Mouse (Mus musculus) ES-E14 (cell line): ENCODE results near the gene Tenm3. TPM values are rescaled to one million over a fixed set of nuclear protein-coding genes. Genes with fewer than 3 reads are reported as not detected.

Experiments used
- DNase-seq: peaks from one replicate; pipeline ENCODE4 v3.0.0-alpha.2; 2013; ENCODE audit warnings: low read depth, low spot score
- H3K27ac ChIP-seq: 2 replicates; pipeline ENCODE4 v1.5.1; 2012; ENCODE audit warnings: low read depth, mild to moderate bottlenecking, low read length, moderate library complexity, mixed read lengths; ENCODE audit not compliant: poor library complexity, insufficient read depth, severe bottlenecking
- H3K36me3 ChIP-seq: 2 replicates; pipeline ENCODE4 v1.6.1; 2012; ENCODE audit warnings: mild to moderate bottlenecking, low read length, moderate library complexity, mixed read lengths; ENCODE audit not compliant: control insufficient read depth, poor library complexity, insufficient read depth, severe bottlenecking
- H3K4me1 ChIP-seq, 2 experiments: fragments of 150-350 bp in 1 of 2; sonication (generic) in 1 of 2; 2 replicates each; pipeline ENCODE4 v1.6.1; 2012; ENCODE audit warnings: low read length in 2 of 2, mild to moderate bottlenecking in 1 of 2, mixed read lengths in 1 of 2; ENCODE audit not compliant: control insufficient read depth in 2 of 2, insufficient read depth in 2 of 2, poor library complexity in 1 of 2
- H3K4me3 ChIP-seq, 2 experiments: fragments of 150-350 bp in 1 of 2; sonication (generic) in 1 of 2; 2 replicates each; pipeline ENCODE4 v1.5.1; 2012; ENCODE audit warnings: low read length in 2 of 2, low read depth in 1 of 2, mild to moderate bottlenecking in 1 of 2, mixed read lengths in 1 of 2; ENCODE audit not compliant: insufficient read depth in 1 of 2, poor library complexity in 1 of 2, severe bottlenecking in 1 of 2
- H3K9ac ChIP-seq: 2 replicates; pipeline ENCODE4 v1.6.1; 2012; ENCODE audit warnings: low read depth, mild to moderate bottlenecking, low read length, mixed read lengths; ENCODE audit not compliant: poor library complexity, insufficient read depth, severe bottlenecking
- H3K9me3 ChIP-seq: fragments of 150-350 bp; sonication (generic); 2 replicates; pipeline ENCODE4 v1.6.1; 2012; ENCODE audit warnings: low read depth, mild to moderate bottlenecking, low read length; ENCODE audit not compliant: control insufficient read depth, insufficient read depth
- CHD2 ChIP-seq: IDR thresholded peaks from 2 replicates; pipeline ENCODE4 v1.6.1; 2014; ENCODE audit warnings: mild to moderate bottlenecking, low read depth, low read length, inconsistent platforms
- HCFC1 ChIP-seq: IDR thresholded peaks from 2 replicates; pipeline ENCODE4 v1.6.1; 2012; ENCODE audit warnings: low read length, inconsistent platforms, borderline replicate concordance; ENCODE audit not compliant: insufficient read depth
- MAFK ChIP-seq: IDR thresholded peaks from 2 replicates; pipeline ENCODE4 v1.6.1; 2014; ENCODE audit warnings: mild to moderate bottlenecking, low read depth, low read length, inconsistent platforms; ENCODE audit not compliant: insufficient read depth
- ZC3H11A ChIP-seq: IDR thresholded peaks from 2 replicates; pipeline ENCODE4 v1.6.1; 2012; ENCODE audit warnings: low read depth, mild to moderate bottlenecking, inconsistent platforms, low read length, borderline replicate concordance
- ZNF384 ChIP-seq: IDR thresholded peaks from 2 replicates; pipeline ENCODE4 v1.6.1; 2012; ENCODE audit warnings: low read depth, low read length, inconsistent platforms
- in situ Hi-C, 2 experiments: fragments of 600-800 bp; cut with MboI; formaldehyde crosslinking; loops; one replicate each; pipeline ENCODE4 v1.15.1; 2025; ENCODE audit warnings: low sequenced_read_pairs in 2 of 2, inconsistent platforms in 1 of 2; ENCODE audit not compliant: unreplicated experiment in 2 of 2
- total RNA-seq: library from RNA; depleted of rRNA; stranded (reverse); fragments of 300-350 nt; gene quantifications from 2 replicates; pipeline ENCODE4 v1.2.3, GENCODE M21; 2012

The Tenm3 gene
- total RNA-seq, 1 experiment, result 33.5 TPM

GRCm38 (mm10) chr8:48774837-48775236 is 68.9 kb downstream of the Tenm3 start:
- DNase-seq, result no peak
- Histone ChIP-seq H3K36me3 (no peaks in the 10 kb centered on the region), H3K27ac (no peak overlapping the region), H3K9me3 (no peaks in the 10 kb centered on the region), H3K4me1 (no peaks in the 10 kb centered on the region), H3K9ac (no peak overlapping the region), H3K4me3 (no peak overlapping the region)
- in situ Hi-C loops, result no loop called here
- TF ChIP-seq HCFC1 (no peak), ZNF384 (no peak), MAFK (no peak), CHD2 (no peak), ZC3H11A (no peak)

- H3K4me1 ChIP-seq, result no peaks in the 10 kb centered on the region
- no peaks in the 10 kb centered on the region for H3K9me3 ChIP-seq
- no peak overlapping the region for H3K4me3 ChIP-seq
- no peaks in the 10 kb centered on the region for H3K36me3 ChIP-seq
- H3K27ac ChIP-seq, result no peak overlapping the region
- H3K9ac ChIP-seq, result no peak overlapping the region
- no peak for DNase-seq
- TF ChIP-seq ZC3H11A (no peak), ZNF384 (no peak), CHD2 (no peak), HCFC1 (no peak), MAFK (no peak)
- in situ Hi-C loops, result no loop called here
Observed at GRCm38 (mm10) chr8:48766545-48767234, 77.1 kb downstream of the Tenm3 start.

GRCm38 (mm10) chr8:48765212-48765611 is 78.5 kb downstream of the Tenm3 start:
- DNase-seq, result no peak
- H3K9me3 ChIP-seq, result no peaks in the 10 kb centered on the region
- no peak for TF ChIP-seq HCFC1
- TF ChIP-seq CHD2, result no peak
- no peak for TF ChIP-seq ZC3H11A
- no peak for TF ChIP-seq ZNF384
- no peak for TF ChIP-seq MAFK
- H3K4me1 ChIP-seq, result no peaks in the 10 kb centered on the region
- no peak overlapping the region for H3K4me3 ChIP-seq
- no peak overlapping the region for H3K9ac ChIP-seq
- no peak overlapping the region for H3K27ac ChIP-seq
- in situ Hi-C loops, result no loop called here
- no peaks in the 10 kb centered on the region for H3K36me3 ChIP-seq

GRCm38 (mm10) chr8:48764011-48764410 is 79.7 kb downstream of the Tenm3 start:
- H3K36me3 ChIP-seq, result no peaks in the 10 kb centered on the region
- in situ Hi-C loops, result no loop called here

GRCm38 (mm10) chr8:48756874-48757273 is 86.9 kb downstream of the Tenm3 start:
- no peak for DNase-seq
- in situ Hi-C loops, result no loop called here
- Histone ChIP-seq H3K9ac (no peak overlapping the region), H3K27ac (no peak overlapping the region), H3K9me3 (no peaks in the 10 kb centered on the region), H3K4me1 (no peaks in the 10 kb centered on the region), H3K36me3 (no peaks in the 10 kb centered on the region), H3K4me3 (no peak overlapping the region)
- no peak for TF ChIP-seq HCFC1
- no peak for TF ChIP-seq CHD2
- TF ChIP-seq ZNF384, result no peak
- TF ChIP-seq MAFK, result no peak
- no peak for TF ChIP-seq ZC3H11A

More at GRCm38 (mm10) chr8:48764011-48764410, 79.7 kb downstream of the Tenm3 start:
- no peak overlapping the region for H3K4me3 ChIP-seq
- H3K9me3 ChIP-seq, result no peaks in the 10 kb centered on the region
- no peak overlapping the region for H3K9ac ChIP-seq
- no peak overlapping the region for H3K27ac ChIP-seq
- H3K4me1 ChIP-seq, result no peaks in the 10 kb centered on the region
- no peak for DNase-seq
- TF ChIP-seq ZNF384 (no peak), CHD2 (no peak), MAFK (no peak), HCFC1 (no peak), ZC3H11A (no peak)
